Mouse (Mus musculus) layer of hippocampus, adult 9-11 months (tissue): ENCODE data around the gene Myl12a.
"Not testable (repeated sequence)": the region's sequence is repeated elsewhere in the genome, so short reads cannot be mapped to it uniquely, and the experiment has no call there.

Source experiments
- DNase-seq: peaks from one replicate; pipeline ENCODE4 v3.0.0; 2022

Myl12a gene

DNA sequence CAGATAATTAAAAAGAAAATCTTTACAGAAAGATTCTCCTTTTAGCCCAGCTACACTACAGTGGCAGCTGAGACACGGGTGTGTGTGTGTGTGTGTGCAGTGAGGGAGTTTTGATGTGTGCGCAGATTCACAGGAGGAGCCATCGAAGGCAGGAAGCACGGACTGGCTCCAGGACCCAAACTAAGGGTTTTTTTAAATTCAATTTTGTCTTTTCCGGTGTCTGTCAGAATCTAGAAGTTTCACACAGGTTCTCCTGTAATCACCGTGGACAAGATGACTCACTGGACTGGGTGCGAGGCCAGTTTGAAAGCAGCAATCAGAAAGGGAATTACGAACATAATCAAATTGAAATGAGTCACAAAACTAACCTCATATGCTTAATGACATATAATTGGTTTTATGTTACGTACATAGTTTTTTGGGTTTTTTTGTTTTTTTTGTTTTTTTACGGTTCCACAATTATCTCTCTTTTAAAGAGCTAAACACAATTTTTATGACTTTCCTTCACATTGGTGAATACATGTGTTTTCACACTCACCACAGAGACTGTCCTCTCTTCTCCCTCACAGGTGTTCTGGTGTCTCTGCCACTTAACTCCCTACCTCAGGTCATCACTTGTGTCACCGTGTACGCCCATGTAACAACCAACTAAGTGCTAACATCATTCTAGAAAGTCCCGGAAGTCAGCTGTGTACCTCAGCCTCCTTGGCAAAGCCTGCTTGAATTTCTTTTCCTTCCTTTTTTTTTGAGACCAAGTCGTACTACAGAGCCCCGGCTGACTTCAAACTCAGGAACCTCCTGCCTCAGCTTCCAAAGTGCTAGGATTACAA is 15.6 kb downstream of the Myl12a start:
- no peak for DNase-seq

DNA sequence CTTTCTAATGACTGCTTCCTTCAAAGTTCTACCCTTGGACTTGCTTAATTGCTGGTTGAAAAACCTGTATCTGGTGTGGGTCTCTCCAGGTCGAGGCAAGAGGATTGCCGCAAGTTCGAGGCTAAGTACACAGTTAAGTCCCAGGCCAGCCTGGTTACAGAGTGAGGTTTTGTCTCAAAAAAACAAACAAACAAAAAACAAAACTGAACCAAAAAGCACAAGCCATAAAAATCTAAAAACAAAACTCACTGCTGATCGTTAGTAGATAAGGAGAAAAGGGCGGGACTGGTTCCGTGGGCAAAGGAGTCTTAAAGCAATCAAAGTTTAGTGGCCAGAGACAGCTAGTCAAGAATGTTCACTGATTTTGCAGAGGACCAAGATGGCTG is 16.3 kb downstream of the Myl12a start:
- no peak for DNase-seq

DNA sequence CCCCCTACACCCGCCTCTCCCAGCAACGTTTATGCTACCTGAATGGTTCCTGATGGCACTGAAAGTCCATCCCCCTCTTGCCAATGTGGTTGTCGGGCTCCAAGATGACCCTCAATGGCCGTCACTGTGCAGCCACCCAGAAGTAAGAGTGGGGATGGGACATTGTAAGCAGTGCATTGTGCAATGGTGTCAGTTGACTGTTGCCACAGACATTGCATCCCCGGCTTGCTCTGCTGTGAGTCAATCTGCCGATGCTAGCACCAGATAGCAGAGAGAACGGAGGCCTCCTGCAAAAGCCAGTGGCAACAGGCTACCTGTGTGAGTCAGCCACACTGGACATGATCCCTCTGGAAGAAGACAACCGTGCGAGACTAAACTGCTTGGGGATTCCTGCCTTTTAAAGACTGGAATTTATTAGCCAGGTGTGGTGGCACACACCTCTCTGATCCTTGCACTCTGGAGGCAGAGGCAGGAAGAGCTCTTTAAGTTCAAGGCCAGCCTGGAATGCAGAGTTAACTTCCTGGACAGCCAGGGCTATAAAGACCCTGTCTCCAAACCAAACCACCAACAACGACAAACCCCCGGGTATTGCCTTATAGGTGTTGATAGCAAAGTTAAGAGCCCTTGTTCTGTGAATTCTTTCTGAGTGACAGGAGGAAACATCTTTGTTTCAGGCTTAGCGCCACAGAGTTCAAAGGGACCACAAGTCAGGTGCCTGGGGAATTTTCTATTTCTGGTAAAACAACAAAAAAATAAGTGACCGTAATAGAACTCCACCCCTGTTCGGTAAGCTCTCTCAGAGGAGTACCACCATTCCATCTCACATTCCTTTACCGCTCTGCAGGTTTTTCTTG is 16.9 kb downstream of the Myl12a start:
- DNase-seq = no peak

DNA sequence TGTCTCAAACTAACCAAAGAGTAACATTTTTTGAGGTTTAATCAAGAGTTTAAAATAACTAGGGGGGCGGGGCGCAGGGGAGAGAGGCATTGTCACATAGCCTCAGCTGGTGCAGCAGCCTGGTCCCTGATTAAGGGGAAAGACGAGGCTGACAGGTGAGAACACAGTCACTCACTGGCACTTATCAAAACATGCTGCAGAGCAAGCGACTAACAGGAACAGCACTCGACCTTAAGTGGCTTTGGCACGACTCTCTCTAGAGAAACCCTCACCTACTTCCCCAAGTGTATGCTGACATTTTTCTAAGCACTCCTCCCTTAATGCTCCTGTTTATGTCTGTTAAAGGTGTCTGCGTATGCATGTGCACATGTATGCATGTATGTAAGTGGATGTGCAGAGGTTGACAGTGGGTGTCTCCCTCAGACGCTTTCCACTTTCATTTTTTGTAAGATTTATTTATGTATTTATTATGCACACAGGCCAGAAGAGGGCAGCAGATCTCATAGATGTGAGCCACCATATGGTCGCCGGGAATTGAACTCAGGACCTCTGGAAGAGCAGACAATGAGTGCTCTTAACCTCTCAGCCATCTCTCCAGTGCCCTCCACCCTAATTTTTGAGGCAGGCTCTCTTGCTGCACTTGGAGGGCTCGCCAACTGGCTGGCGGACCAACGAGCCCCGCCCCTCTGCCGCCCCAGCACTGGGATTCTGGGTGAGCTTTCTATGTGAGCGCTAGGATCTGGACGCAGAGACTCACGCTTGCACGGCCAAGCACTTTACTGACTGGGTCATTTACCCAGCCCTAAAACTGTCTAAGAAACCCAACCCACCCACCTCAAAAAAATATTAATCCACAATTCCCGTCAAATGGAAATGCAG is 23.1 kb downstream of the Myl12a start:
- no peak for DNase-seq

DNA sequence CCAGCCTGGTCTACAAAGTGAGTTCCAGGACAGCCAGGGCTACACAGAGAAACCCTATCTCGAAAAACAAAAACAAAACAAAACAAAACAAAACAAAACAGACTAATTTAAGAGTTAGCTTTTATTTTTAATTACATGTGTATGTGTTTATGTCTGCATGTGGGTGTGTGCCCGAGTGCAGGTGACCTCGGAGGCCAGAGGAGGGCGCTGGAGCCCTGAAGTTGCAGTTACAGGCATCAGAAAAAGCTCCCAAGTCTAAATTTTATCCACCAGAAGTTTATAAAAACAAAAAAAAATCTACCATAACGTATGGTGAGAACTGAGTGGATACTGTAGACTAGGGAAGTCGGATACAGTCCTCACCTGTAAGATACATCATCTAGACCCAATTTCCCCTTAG is 24.9 kb downstream of the Myl12a start:
- DNase-seq = no peak

DNA sequence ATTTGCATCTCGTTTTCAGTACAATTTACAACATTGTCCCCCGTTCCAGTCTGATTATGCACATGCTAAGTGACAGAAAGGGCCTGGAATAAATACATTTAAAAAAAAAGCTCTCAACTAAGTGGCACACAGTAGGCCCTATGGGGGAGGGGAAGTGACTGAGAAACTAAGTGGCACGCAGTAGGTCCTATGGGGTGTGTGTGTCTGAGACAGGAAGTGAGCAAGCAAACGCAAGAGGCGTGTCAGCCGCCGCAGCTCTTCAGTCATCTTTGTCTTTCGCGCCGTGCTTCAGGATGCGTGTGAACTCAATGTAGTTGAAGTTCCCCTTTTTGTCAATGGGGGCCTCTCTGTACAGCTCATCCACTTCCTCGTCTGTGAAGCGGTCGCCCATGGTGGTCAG is 28.6 kb downstream of the Myl12a start:
- not testable (repeated sequence) for DNase-seq

DNA sequence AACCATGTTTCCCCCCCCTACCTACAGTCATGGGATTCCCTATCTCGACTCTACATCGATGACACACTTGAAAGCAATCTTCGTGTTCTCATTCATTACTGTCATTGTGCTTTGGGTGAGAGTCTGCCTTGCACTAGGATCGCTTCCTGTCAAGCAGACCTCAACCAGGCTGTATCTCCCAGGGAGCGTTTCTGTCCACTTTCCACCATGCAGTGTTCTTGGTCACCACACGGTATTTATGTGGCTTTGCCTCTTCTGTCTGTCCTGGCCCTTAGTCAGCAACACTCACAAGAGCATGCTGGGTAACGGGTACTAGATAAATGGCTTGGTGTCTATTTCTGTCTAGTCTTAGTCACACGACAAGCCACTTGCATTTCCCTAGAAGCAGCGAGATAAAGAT is 29.3 kb downstream of the Myl12a start:
- DNase-seq = no peak

DNA sequence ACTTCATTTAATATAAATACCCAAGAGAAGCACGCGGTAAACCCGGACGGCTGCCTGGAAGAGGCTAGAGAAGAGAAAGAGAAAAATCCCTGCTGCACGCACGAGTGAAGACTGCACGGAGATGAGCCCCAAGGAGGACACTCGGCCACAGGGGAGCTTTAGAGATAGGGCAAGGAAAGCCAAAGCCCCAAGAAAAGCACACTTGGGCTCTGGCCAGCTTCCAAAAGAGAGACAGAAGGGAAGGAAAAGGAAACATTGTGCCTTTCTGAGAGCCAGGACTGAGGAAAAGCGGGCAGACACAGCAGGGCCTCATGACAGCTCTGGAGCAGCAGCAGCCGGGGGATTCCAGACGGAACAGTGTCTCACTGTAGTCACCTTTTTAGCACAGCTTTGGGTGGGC is 31.5 kb downstream of the Myl12a start:
- DNase-seq = no peak

DNA sequence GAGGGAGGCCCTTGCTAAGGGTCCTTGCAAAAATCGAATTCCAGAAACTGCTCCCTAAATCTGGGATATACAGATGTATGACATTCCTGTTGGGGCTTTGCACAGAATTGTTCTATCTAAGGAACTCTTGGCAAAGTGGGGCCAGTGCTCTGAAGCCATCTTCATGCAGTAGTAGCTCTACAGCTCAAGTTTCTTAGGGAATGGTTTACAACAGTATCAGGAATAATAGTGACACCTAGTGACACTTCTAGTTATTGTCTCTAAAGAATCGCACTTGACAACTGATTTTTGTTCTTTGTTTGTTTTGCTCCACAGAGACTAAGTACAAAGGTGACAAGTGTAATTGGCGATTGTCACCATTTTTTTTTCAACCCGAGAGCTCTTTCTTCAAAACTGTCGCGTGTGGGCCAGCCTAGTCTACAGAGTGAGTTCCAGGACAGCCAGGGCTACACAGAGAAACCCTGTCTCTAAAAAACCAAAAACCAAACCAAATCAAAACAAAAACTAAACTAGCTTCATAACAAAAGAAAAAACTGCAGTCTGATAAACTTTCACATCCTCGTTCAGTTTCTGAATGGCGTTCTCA is 34.0 kb downstream of the Myl12a start:
- no peak for DNase-seq

DNA sequence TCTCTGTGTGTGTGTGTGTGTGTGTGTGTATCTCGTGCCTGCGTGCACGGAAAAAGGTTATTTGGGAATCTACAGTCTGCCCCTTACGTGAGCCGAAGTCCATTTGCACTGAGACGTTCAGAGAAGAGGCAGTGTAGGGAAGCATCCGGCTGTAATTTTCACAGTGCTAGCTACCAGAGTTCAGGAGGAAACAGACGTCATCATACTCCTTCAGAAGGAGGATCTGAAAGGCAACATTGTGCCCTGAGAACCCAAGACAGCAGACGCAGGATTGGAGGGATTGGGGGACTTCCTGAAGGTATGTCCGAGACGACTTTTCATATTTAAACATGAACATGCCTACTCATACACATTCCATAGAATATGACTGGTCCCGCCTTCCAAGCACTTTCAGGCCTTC is 35.0 kb downstream of the Myl12a start:
- no peak for DNase-seq

DNA sequence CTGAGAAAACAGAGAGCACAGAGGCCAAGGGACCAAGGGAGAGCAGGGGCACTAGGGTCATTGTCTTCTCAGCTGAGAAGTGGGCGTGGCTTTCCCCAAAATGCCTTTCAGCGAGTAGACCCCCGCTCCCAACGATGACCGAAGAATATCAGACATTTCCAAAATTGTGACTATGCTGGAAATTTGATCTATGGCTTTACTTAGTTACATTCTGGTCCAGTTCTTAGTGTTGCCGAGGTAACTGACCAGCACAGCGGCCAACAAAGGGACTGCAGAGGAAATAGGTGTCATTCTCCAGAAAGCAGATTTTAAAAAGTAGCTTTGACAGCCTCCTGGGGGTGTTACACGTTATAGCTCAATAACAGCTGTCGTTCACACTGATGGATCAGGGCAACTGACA is 35.5 kb downstream of the Myl12a start:
- DNase-seq = no peak

DNA sequence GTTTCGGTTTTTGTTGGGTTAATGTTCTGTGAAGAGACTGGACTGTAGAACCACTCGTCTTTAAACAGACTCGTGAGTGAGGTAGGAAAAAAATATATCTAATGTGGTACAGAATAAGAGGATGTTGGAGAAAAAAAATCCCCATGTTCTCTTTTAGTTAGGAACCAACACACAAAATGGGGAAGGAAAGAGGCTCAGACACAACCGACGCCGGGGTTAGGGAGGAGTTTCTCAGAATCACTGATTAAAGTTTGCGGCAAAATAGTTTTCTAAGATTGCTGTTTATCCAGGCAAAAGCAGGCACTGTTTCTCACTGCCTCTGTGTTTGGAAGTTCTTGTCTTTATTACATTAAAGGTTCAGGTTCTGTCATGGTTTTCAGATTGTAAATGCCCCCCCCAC is 36.6 kb downstream of the Myl12a start:
- no peak for DNase-seq

DNA sequence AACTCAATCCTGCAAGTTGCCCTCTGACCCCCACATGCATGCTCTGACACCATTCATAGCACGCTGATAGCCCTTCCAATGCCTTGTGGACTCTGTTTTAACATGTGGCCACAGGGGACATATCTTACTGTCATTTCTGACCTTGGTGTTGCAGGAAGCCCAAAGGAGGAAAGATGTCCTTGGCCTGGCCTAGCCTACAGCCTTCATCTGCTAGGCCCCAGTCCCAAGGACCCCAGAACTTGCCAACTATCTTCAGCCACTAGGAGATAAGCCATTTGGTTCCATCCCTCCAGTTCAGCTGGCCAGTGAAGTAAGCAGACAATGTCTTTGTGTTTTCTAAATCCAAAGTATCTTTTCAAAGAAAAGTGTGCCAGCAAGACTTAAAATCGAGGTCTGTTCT is 37.4 kb downstream of the Myl12a start:
- DNase-seq = no peak

DNA sequence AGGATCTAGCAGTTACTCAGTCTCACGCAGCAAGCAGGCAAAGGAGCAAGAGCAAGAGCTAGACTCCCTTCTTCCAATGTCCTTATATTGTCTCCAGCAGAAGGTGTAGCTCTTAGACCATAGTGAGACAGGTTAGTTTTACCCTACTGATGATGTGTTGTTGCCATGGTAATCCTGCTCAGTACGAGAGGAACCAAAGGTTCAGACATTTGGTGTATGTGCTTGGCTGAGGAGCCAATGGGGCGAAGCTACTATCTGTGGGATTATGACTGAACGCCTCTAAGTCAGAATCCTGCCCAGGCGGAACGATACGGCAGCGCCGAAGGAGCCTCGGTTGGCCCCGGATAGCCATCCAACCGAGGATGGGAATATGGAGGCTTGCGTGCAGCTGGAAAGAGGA is 39.1 kb downstream of the Myl12a start:
- peak; percentile 92 for DNase-seq

DNA sequence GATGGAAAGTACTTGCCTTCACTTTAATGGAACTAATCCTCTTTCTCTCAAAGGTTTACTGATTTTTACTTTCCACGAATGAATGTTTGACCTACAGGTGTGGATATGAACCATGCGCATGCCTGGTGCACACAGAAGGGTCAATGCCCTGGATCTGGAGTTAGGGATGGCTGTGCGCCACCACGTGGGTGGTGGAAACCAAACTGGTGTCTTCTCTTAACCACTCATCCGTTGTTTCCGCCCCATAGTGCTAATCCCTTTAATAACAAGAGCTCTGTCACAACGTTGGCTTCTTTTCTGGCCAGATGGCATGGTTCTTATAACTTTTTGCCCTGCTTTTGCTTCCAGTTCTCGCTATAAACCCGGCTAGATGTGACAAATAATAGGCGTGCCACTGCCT is 51.4 kb downstream of the Myl12a start:
- DNase-seq = no peak

DNA sequence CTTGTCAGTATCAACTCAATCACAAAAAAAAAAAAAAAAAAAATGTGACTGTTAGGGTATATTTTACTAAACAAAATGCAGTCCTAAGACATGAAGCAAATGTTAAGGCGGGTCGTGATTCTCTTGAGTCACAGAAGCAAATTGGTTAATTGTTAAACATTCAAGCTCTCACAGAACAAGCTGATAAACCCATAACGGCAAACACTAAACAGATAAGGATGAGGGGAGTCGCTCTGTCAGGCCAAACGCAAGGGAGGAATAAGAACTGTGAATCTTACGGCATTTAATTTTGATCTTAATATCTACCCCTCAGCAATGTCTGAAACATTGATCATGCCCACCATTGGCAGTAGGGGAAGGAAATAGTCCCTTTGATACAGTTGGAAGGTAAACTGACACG is 53.5 kb downstream of the Myl12a start:
- DNase-seq = no peak

DNA sequence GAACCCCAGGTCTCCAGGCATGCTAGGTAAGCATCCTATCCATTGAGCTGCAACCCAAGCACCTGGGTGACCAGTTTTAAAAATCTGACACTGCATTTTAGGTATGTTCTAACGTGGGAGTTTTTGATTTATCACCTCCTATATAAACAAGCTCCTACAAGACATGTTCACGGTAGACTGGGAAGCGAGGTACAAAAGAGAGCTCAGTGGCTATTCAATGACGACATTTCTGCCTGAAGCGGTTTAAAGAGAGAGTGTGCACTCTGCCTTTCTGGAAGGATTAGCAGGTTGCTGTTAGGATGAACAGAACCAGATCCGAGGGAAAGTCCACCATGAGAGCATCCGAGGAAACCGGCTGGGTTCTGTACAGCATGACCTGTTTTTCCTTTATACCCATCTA is 54.0 kb downstream of the Myl12a start:
- DNase-seq = no peak

DNA sequence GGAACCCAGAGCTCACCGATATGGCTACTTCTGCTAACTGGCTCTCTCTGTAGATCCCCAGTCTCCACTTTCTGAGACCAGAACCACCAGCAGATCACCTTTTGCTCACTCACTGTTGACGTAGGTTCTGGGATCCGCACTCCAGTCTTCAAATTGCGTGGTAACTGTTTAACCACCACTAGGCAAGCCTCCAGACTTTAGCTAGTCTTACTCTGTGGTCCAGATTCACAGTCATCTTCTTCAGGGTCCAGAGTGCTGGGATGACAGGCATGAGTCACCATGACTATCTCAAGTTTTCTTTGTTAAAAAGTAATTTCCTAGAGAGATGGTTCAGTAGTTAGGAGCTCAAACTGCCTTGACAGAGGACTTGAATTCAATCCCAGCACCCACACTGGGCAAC is 58.9 kb downstream of the Myl12a start:
- no peak for DNase-seq
